Mouse (Mus musculus) midbrain, embryonic 15.5 days (tissue): ENCODE data around the gene Ptprk. TPM values are rescaled to one million over a fixed set of nuclear protein-coding genes. Genes with fewer than 3 reads are reported as not detected.

ENCODE experiments used
- ATAC-seq: fragments of 200-750 bp; cut with Nextera tagmentation; replicated peaks from 2 replicates; pipeline ENCODE4 v1.8.0; 2017; ENCODE audit warnings: moderate TSS enrichment
- H3K27ac ChIP-seq: fragments of 300-500 bp; sonication (generic); 2 replicates; pipeline ENCODE4 v1.5.1; 2015; ENCODE audit warnings: mild to moderate bottlenecking, inconsistent platforms
- H3K27me3 ChIP-seq: fragments of 300-500 bp; sonication (generic); replicated peaks from 2 replicates; pipeline ENCODE4 v1.6.1; 2015; ENCODE audit warnings: inconsistent platforms
- H3K36me3 ChIP-seq: fragments of 300-500 bp; sonication (generic); replicated peaks from 2 replicates; pipeline ENCODE4 v1.6.1; 2015; ENCODE audit warnings: inconsistent platforms
- H3K4me1 ChIP-seq: fragments of 300-500 bp; sonication (generic); 2 replicates; pipeline ENCODE4 v1.6.1; 2015; ENCODE audit warnings: inconsistent platforms
- H3K4me2 ChIP-seq: fragments of 300-500 bp; sonication (generic); 2 replicates; pipeline ENCODE4 v1.6.1; 2015; ENCODE audit warnings: inconsistent platforms, mild to moderate bottlenecking, moderate library complexity
- H3K4me3 ChIP-seq: fragments of 300-500 bp; sonication (generic); 2 replicates; pipeline ENCODE4 v1.5.1; 2015; ENCODE audit warnings: mild to moderate bottlenecking, inconsistent platforms
- H3K9ac ChIP-seq: fragments of 300-500 bp; sonication (generic); 2 replicates; pipeline ENCODE4 v1.6.1; 2015; ENCODE audit warnings: mild to moderate bottlenecking, inconsistent platforms
- H3K9me3 ChIP-seq: fragments of 300-500 bp; sonication (generic); 2 replicates; pipeline ENCODE4 v1.6.1; 2016; ENCODE audit warnings: inconsistent platforms
- WGBS: fragments of 180-500 bp; shearing (Covaris S2); methylation state at CpG from one replicate; pipeline ENCODE4 v1.1.7; 2015; ENCODE audit warnings: mixed read lengths; 5-methylcytosine and 5-hydroxymethylcytosine counted together
- polyA plus RNA-seq: library from polyadenylated mRNA; unstranded; fragments of >200 nt; fragmentation: Nextera tagmentation; extraction: Ambion mirVana; gene quantifications from 2 replicates; pipeline ENCODE4 v1.2.1, GENCODE M21; 2015

Gene Ptprk
- polyA plus RNA-seq, 1 experiment from 2014 or later, result 33.3 TPM

GRCm38 (mm10) chr10:28166610-28167009 is 92.0 kb downstream of the Ptprk start:
- Histone ChIP-seq H3K27me3 (no peaks in the 10 kb centered on the region), H3K4me2 (no peak overlapping the region), H3K9ac (no peak overlapping the region), H3K4me1 (no peaks in the 10 kb centered on the region), H3K27ac (no peak overlapping the region), H3K4me3 (no peak overlapping the region), H3K36me3 (no peaks in the 10 kb centered on the region), H3K9me3 (no peaks in the 10 kb centered on the region)
- 88% methylated on average over 1 of the region's 1 CpGs for WGBS
- no peak for ATAC-seq

- Histone ChIP-seq H3K36me3 (no peaks in the 10 kb centered on the region), H3K27ac (no peak overlapping the region), H3K9me3 (no peaks in the 10 kb centered on the region), H3K9ac (no peak overlapping the region), H3K4me3 (no peak overlapping the region), H3K27me3 (no peaks in the 10 kb centered on the region), H3K4me1 (no peaks in the 10 kb centered on the region), H3K4me2 (no peak overlapping the region)
- ATAC-seq, result no peak
- WGBS, result 61% methylated on average over 2 of the region's 2 CpGs
Measured at GRCm38 (mm10) chr10:28167097-28167496, 92.5 kb downstream of the Ptprk start.

- Histone ChIP-seq H3K9me3 (no peaks in the 10 kb centered on the region), H3K27me3 (no peaks in the 10 kb centered on the region), H3K4me1 (no peaks in the 10 kb centered on the region), H3K27ac (no peak overlapping the region), H3K4me2 (no peak overlapping the region), H3K4me3 (no peak overlapping the region), H3K36me3 (no peaks in the 10 kb centered on the region), H3K9ac (no peak overlapping the region)
- no peak for ATAC-seq
- WGBS, result 96% methylated on average over 1 of the region's 1 CpGs
Measured at GRCm38 (mm10) chr10:28171196-28171595, 96.6 kb downstream of the Ptprk start.

GRCm38 (mm10) chr10:28178876-28179275 is 104.3 kb downstream of the Ptprk start:
- 70% methylated on average over 4 of the region's 4 CpGs for WGBS
- Histone ChIP-seq H3K27me3 (no peaks in the 10 kb centered on the region), H3K9ac (no peak overlapping the region), H3K4me1 (no peaks in the 10 kb centered on the region), H3K36me3 (no peaks in the 10 kb centered on the region), H3K4me2 (no peak overlapping the region), H3K9me3 (no peaks in the 10 kb centered on the region), H3K4me3 (no peak overlapping the region), H3K27ac (no peak overlapping the region)
- ATAC-seq, result no peak

GRCm38 (mm10) chr10:28182081-28182480 is 107.5 kb downstream of the Ptprk start:
- WGBS, result 94% methylated on average over 3 of the region's 3 CpGs
- Histone ChIP-seq H3K27me3 (no peaks in the 10 kb centered on the region), H3K9ac (no peak overlapping the region), H3K4me1 (no peaks in the 10 kb centered on the region), H3K4me2 (no peak overlapping the region), H3K9me3 (no peaks in the 10 kb centered on the region), H3K27ac (no peak overlapping the region), H3K4me3 (no peak overlapping the region), H3K36me3 (no peaks in the 10 kb centered on the region)
- ATAC-seq, result no peak

- Histone ChIP-seq H3K4me2 (no peak overlapping the region), H3K4me1 (no peaks in the 10 kb centered on the region), H3K9ac (no peak overlapping the region), H3K9me3 (no peaks in the 10 kb centered on the region), H3K27me3 (no peaks in the 10 kb centered on the region), H3K36me3 (no peaks in the 10 kb centered on the region), H3K4me3 (no peak overlapping the region), H3K27ac (no peak overlapping the region)
- ATAC-seq, result no peak
- WGBS, result 84% methylated on average over 6 of the region's 6 CpGs
Measured at GRCm38 (mm10) chr10:28184675-28185074, 110.1 kb downstream of the Ptprk start.

- Histone ChIP-seq H3K4me2 (no peak overlapping the region), H3K4me1 (no peaks in the 10 kb centered on the region), H3K9me3 (no peaks in the 10 kb centered on the region), H3K27ac (no peak overlapping the region), H3K9ac (no peak overlapping the region), H3K27me3 (no peaks in the 10 kb centered on the region), H3K36me3 (no peaks in the 10 kb centered on the region), H3K4me3 (no peak overlapping the region)
- no peak for ATAC-seq
- 69% methylated on average over 4 of the region's 4 CpGs for WGBS
Measured at GRCm38 (mm10) chr10:28185326-28185725, 110.7 kb downstream of the Ptprk start.

- Histone ChIP-seq H3K36me3 (no peaks in the 10 kb centered on the region), H3K27ac (no peak overlapping the region), H3K27me3 (no peaks in the 10 kb centered on the region), H3K9ac (no peak overlapping the region), H3K4me1 (no peaks in the 10 kb centered on the region), H3K4me3 (no peak overlapping the region), H3K9me3 (no peaks in the 10 kb centered on the region), H3K4me2 (no peak overlapping the region)
- no peak for ATAC-seq
- WGBS, result 60% methylated on average over 4 of the region's 4 CpGs
Measured at GRCm38 (mm10) chr10:28186018-28186800, 111.6 kb downstream of the Ptprk start.

- Histone ChIP-seq H3K9me3 (no peaks in the 10 kb centered on the region), H3K27ac (no peak overlapping the region), H3K4me2 (no peak overlapping the region), H3K4me1 (no peaks in the 10 kb centered on the region), H3K4me3 (no peak overlapping the region), H3K36me3 (no peaks in the 10 kb centered on the region), H3K9ac (no peak overlapping the region), H3K27me3 (no peaks in the 10 kb centered on the region)
- ATAC-seq, result no peak
- 95% methylated on average over 5 of the region's 5 CpGs for WGBS
Measured at GRCm38 (mm10) chr10:28191440-28191839, 116.8 kb downstream of the Ptprk start.

- H3K4me3 ChIP-seq, result no peak overlapping the region
- no peak for ATAC-seq
- H3K9me3 ChIP-seq, result no peaks in the 10 kb centered on the region
- 90% methylated on average over 5 of the region's 5 CpGs for WGBS
- no peak overlapping the region for H3K9ac ChIP-seq
- no peaks in the 10 kb centered on the region for H3K36me3 ChIP-seq
- H3K27me3 ChIP-seq, result no peaks in the 10 kb centered on the region
- H3K4me2 ChIP-seq, result no peak overlapping the region
- no peak overlapping the region for H3K27ac ChIP-seq
- H3K4me1 ChIP-seq, result no peaks in the 10 kb centered on the region
Measured at GRCm38 (mm10) chr10:28193630-28194029, 119.0 kb downstream of the Ptprk start.

- Histone ChIP-seq H3K9ac (no peak overlapping the region), H3K27ac (no peak overlapping the region), H3K27me3 (no peaks in the 10 kb centered on the region), H3K36me3 (no peaks in the 10 kb centered on the region), H3K4me1 (no peaks in the 10 kb centered on the region), H3K4me2 (no peak overlapping the region), H3K9me3 (no peaks in the 10 kb centered on the region), H3K4me3 (no peak overlapping the region)
- WGBS, result 70% methylated on average over 3 of the region's 3 CpGs
- no peak; the same call in 1 of the 2 replicates for ATAC-seq
Measured at GRCm38 (mm10) chr10:28200609-28201008, 126.0 kb downstream of the Ptprk start.

- H3K4me2 ChIP-seq, result no peak overlapping the region
- ATAC-seq, result no peak
Measured at GRCm38 (mm10) chr10:28209394-28209793, 134.8 kb downstream of the Ptprk start.

GRCm38 (mm10) chr10:28212083-28212482 is 137.5 kb downstream of the Ptprk start:
- Histone ChIP-seq H3K9ac (no peak overlapping the region), H3K4me2 (no peak overlapping the region), H3K27me3 (no peaks in the 10 kb centered on the region), H3K27ac (no peak overlapping the region), H3K36me3 (no peaks in the 10 kb centered on the region), H3K4me3 (no peak overlapping the region), H3K4me1 (no peaks in the 10 kb centered on the region), H3K9me3 (no peaks in the 10 kb centered on the region)
- WGBS, result 89% methylated on average over 1 of the region's 1 CpGs
- ATAC-seq, result no peak

More at GRCm38 (mm10) chr10:28209394-28209793, 134.8 kb downstream of the Ptprk start:
- no peak overlapping the region for H3K4me3 ChIP-seq
- no peak overlapping the region for H3K27ac ChIP-seq
- H3K9me3 ChIP-seq, result no peaks in the 10 kb centered on the region
- H3K9ac ChIP-seq, result no peak overlapping the region
- H3K4me1 ChIP-seq, result no peaks in the 10 kb centered on the region
- no peaks in the 10 kb centered on the region for H3K36me3 ChIP-seq
- no peaks in the 10 kb centered on the region for H3K27me3 ChIP-seq
